Mouse (Mus musculus) kidney, embryonic 14.5 days (tissue): ENCODE measurements at regions not wholly inside any gene's neighbourhood (a gene's known extent, or its start where the extent isn't known, plus 50 kb on each side); places are given as distances from the start of the nearest gene placed in this dataset.

Experiments used
- ATAC-seq: fragments of 200-750 bp; cut with Nextera tagmentation; 2 replicates; pipeline ENCODE4 v1.8.0; 2017; ENCODE audit warnings: moderate number of reproducible peaks, mild to moderate bottlenecking, moderate TSS enrichment, moderate library complexity; ENCODE audit not compliant: low FRiP score, low TSS enrichment
- H3K27ac ChIP-seq: fragments of 300-500 bp; sonication (generic); 2 replicates; pipeline ENCODE4 v1.5.1; 2014; ENCODE audit warnings: low read depth, mild to moderate bottlenecking, low read length, moderate library complexity, mixed read lengths
- H3K27me3 ChIP-seq: fragments of 300-500 bp; sonication (generic); 2 replicates; pipeline ENCODE4 v1.6.1; 2014; ENCODE audit warnings: mild to moderate bottlenecking, low read length; ENCODE audit not compliant: control insufficient read depth, insufficient read depth
- H3K36me3 ChIP-seq: fragments of 300-500 bp; sonication (generic); 2 replicates; pipeline ENCODE4 v1.6.1; 2014; ENCODE audit warnings: low read length, mixed read lengths; ENCODE audit not compliant: control insufficient read depth, insufficient read depth
- H3K4me1 ChIP-seq: fragments of 300-500 bp; sonication (generic); 2 replicates; pipeline ENCODE4 v1.6.1; 2014; ENCODE audit warnings: low read length, mixed read lengths; ENCODE audit not compliant: control insufficient read depth, insufficient read depth
- H3K4me2 ChIP-seq: fragments of 300-500 bp; sonication (generic); replicated peaks from 2 replicates; pipeline ENCODE4 v1.6.1; 2014; ENCODE audit warnings: low read depth, mild to moderate bottlenecking, low read length
- H3K4me3 ChIP-seq: fragments of 300-500 bp; sonication (generic); 2 replicates; pipeline ENCODE4 v1.5.1; 2014; ENCODE audit warnings: mild to moderate bottlenecking, low read length
- H3K9ac ChIP-seq: fragments of 300-500 bp; sonication (generic); 2 replicates; pipeline ENCODE4 v1.6.1; 2014; ENCODE audit warnings: low read depth, mild to moderate bottlenecking, low read length, moderate library complexity
- H3K9me3 ChIP-seq: fragments of 300-500 bp; sonication (generic); 2 replicates; pipeline ENCODE4 v1.6.1; 2016; ENCODE audit warnings: low read length; ENCODE audit not compliant: control insufficient read depth
- WGBS: fragments of 180-500 bp; shearing (Covaris S2); extraction: QIAGEN DNeasy Blood & Tissue Kit; methylation state at CpG from one replicate; pipeline ENCODE4 v1.1.7; 2014; 5-methylcytosine and 5-hydroxymethylcytosine counted together

DNA sequence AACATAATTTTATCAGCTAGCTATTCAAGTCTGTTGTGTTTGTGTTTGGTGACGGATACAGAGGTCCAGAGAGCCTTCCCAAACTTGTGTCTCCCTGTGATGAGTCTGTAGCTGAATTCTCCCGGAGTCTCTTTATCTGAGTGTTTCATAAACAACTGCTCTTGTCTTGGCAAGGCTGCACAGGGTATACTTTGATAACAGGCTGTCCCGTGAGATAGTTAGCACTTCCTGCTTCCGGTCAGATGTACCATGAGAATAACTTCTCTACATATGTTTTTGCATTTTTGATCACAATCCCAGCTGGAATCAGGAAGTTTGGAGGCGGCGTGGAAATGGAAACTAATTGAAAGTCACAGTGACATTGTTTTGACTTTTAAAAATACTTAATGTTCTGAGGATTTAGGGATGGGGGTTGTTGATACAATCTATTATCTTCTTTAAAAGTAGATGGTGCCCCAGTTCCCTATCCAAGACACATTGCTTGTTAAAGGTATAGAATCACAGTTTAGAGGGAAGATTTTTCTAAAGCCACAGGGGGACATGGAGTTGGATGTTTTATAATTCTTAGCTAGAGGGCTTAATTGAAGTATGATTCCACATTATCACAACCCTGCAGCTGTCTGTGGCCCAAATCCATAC is 257.9 kb downstream of the Gm10295 start:
- 58% methylated on average over 6 of the region's 6 CpGs for WGBS

GRCm38 (mm10) chr7:71092825-71093224 is 258.5 kb downstream of the Gm10295 start:
- no peak for ATAC-seq
- Histone ChIP-seq H3K4me3 (no peak overlapping the region), H3K4me1 (no peaks in the 10 kb centered on the region), H3K27me3 (no peaks in the 10 kb centered on the region), H3K27ac (no peak overlapping the region), H3K4me2 (no peak overlapping the region), H3K9me3 (no peaks in the 10 kb centered on the region), H3K9ac (no peak overlapping the region), H3K36me3 (no peaks in the 10 kb centered on the region)

More for the DNA sequence above, 257.9 kb downstream of the Gm10295 start:
- Histone ChIP-seq H3K4me1 (no peaks in the 10 kb centered on the region), H3K9ac (no peak overlapping the region), H3K4me3 (no peak overlapping the region), H3K36me3 (no peaks in the 10 kb centered on the region), H3K27me3 (no peaks in the 10 kb centered on the region), H3K9me3 (no peaks in the 10 kb centered on the region), H3K27ac (no peak overlapping the region), H3K4me2 (no peak overlapping the region)
- no peak for ATAC-seq

DNA sequence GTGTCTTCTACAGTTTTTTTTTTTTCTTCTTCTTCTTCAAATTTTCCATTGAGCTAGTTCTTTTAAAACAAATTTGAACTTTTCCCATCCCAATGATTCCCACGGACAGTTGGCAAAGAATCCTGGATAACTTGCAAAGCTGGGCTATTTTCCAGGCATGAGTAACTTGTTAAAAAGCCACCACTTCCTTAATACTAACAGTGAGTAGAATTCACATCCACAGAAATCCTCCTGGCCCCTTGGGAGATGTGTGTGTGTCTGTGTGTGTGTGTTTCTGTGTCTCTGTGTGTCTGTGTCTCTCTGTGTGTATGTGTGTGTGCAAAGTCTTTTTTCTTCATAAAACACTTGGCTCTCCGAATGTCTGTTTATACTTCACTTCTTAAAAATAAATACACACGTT is 259.0 kb downstream of the Gm10295 start:
- Histone ChIP-seq H3K36me3 (no peaks in the 10 kb centered on the region), H3K4me1 (no peaks in the 10 kb centered on the region), H3K9ac (no peak overlapping the region), H3K4me2 (no peak overlapping the region), H3K9me3 (no peaks in the 10 kb centered on the region), H3K27ac (no peak overlapping the region), H3K4me3 (no peak overlapping the region), H3K27me3 (no peaks in the 10 kb centered on the region)
- WGBS: 59% methylated on average over 3 of the region's 3 CpGs
- no peak for ATAC-seq

- H3K4me3 ChIP-seq: no peak overlapping the region
- no peak for ATAC-seq
- WGBS: 26% methylated on average over 14 of the region's 14 CpGs
- H3K9ac ChIP-seq: no peak overlapping the region
- no peaks in the 10 kb centered on the region for H3K9me3 ChIP-seq
- H3K27me3 ChIP-seq: no peaks in the 10 kb centered on the region
- H3K36me3 ChIP-seq: no peaks in the 10 kb centered on the region
- no peak overlapping the region; the same call in 1 of the 2 replicates for H3K27ac ChIP-seq
- H3K4me1 ChIP-seq: no peaks in the 10 kb centered on the region
- H3K4me2 ChIP-seq: no peak overlapping the region
Observed at GRCm38 (mm10) chr7:71064446-71065391, 286.6 kb downstream of the Gm10295 start.

DNA sequence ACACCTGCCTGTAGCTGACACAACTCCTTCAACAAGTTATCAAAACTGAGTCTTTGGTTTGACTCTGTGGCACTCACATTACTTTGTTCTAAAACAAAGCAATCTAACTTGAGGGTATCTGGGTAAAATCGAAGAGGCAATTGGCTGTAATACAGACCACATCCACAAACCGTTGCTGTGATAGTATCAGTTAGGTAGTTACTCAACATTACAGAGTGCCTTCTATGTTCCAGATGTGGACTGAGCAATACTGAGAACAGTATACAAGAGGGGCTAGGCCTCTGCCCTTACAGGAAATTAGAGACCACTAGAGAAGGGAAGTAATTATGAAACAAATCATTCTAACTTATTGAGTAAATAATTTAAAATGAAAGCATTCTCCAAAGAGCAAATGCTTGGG is 300.5 kb downstream of the Gm10295 start:
- Histone ChIP-seq H3K36me3 (no peaks in the 10 kb centered on the region), H3K27me3 (no peaks in the 10 kb centered on the region), H3K4me1 (no peaks in the 10 kb centered on the region), H3K4me3 (no peak overlapping the region), H3K9me3 (no peaks in the 10 kb centered on the region), H3K27ac (no peak overlapping the region), H3K4me2 (no peak overlapping the region), H3K9ac (no peak overlapping the region)
- ATAC-seq: no peak
- WGBS: 68% methylated on average over 2 of the region's 2 CpGs

DNA sequence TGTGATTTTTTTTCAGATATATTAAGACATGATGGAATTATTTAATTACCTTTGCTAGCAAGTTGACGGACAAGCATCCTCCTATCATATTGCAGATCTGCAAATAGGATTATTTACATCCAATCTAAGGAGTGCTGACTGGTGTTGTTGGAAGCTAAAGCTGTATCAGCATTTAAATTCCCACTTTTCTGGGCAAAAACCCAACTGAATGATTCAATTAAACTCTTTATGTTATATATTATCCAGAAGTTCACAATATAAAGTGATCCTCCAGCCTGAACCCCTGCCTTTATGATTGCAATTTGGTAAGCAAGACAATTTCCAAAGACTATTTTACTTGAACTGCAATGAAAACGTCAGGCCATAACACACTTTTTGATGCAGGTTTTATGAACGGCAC is 304.1 kb downstream of the Gm10295 start:
- no peak overlapping the region for H3K4me3 ChIP-seq
- H3K27me3 ChIP-seq: no peaks in the 10 kb centered on the region

DNA sequence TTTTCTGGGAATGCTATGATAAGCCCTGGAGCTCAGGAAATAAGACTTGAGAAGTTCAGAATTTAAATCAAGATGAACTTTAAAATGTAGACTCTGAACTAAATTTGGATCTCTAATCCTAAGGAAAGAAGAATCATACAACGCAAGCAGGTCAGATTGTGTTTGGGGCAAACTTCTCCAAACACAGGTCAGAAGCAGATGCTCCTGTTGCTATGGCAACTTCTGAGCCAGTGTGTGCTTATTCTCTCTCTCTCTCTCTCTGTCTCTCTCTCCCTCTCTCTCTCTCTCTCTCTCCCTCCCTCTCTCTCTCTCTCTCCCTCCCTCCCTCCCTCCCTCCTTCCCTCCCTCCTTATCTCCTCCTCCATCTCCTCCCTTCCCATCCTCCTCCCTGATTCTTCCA is 304.7 kb downstream of the Gm10295 start:
- 82% methylated on average over 1 of the region's 1 CpGs for WGBS
- Histone ChIP-seq H3K27me3 (no peaks in the 10 kb centered on the region), H3K9ac (no peak overlapping the region), H3K36me3 (no peaks in the 10 kb centered on the region), H3K9me3 (no peaks in the 10 kb centered on the region), H3K4me2 (no peak overlapping the region), H3K4me3 (no peak overlapping the region), H3K4me1 (no peaks in the 10 kb centered on the region), H3K27ac (no peak overlapping the region)
- no peak for ATAC-seq

More for the DNA sequence above, 304.1 kb downstream of the Gm10295 start:
- H3K9me3 ChIP-seq: no peaks in the 10 kb centered on the region
- H3K9ac ChIP-seq: no peak overlapping the region
- no peak overlapping the region for H3K27ac ChIP-seq
- no peaks in the 10 kb centered on the region for H3K4me1 ChIP-seq
- H3K4me2 ChIP-seq: no peak overlapping the region
- WGBS: 49% methylated on average over 3 of the region's 3 CpGs
- H3K36me3 ChIP-seq: no peaks in the 10 kb centered on the region
- ATAC-seq: peak; percentile 28; the same call in 1 of the 2 replicates

DNA sequence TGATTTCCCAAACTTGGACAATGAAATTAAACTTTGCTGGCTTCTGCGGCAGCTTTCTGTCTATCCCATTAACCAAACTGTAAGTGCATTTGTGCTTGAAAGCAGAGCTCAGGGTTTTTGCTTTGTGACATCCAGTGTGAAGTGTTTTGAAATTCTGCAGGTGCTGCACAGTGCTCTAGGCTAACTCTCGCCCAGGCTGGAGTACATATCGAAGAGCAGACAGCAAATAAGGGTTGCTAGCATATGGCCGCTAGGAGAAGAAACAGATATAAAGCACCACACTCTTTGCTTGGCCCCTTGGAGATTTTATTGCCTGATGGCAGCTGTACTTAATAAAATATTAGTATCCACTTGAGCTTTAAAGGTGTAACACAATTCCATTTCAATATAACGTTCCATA is 307.5 kb downstream of the Gm10295 start:
- Histone ChIP-seq H3K4me2 (no peak overlapping the region), H3K4me3 (no peak overlapping the region), H3K9me3 (no peaks in the 10 kb centered on the region), H3K27ac (no peak overlapping the region; the same call in 1 of the 2 replicates), H3K27me3 (no peaks in the 10 kb centered on the region), H3K4me1 (no peaks in the 10 kb centered on the region), H3K36me3 (no peaks in the 10 kb centered on the region), H3K9ac (no peak overlapping the region)
- ATAC-seq: no peak
- 72% methylated on average over 5 of the region's 5 CpGs for WGBS

DNA sequence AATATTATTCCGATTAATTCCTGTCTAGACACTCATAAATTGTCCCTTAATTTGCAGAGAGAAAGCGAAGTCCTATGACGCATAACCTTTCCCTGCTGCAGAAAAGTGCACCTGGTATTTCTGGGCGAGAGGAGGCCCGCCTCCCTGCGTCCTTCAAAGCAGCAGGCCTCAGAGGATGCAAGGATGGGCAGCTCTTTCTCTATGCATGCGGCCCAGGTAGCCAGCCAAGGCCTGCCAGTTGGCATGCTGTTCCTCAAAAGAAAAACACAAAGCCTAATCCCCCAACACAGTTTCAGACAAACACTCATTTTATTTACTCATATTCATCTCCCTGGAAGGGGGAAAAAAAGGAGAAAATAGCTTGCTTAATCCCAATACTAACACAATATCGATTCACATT is 308.2 kb downstream of the Gm10295 start:
- Histone ChIP-seq H3K27ac (no peak overlapping the region; the same call in 1 of the 2 replicates), H3K36me3 (no peaks in the 10 kb centered on the region)
- WGBS: 64% methylated on average over 8 of the region's 8 CpGs

More for the DNA sequence above, 308.2 kb downstream of the Gm10295 start:
- Histone ChIP-seq H3K4me1 (no peaks in the 10 kb centered on the region), H3K4me3 (no peak overlapping the region), H3K4me2 (no peak overlapping the region), H3K9me3 (no peaks in the 10 kb centered on the region), H3K9ac (no peak overlapping the region), H3K27me3 (no peaks in the 10 kb centered on the region)
- ATAC-seq: no peak
